Mouse (Mus musculus) frontal cortex, postnatal 10 days (tissue): ENCODE data around the gene Gm21425.
"Not testable (repeated sequence)": the region's sequence is repeated elsewhere in the genome, so short reads cannot be mapped to it uniquely, and the experiment has no call there.

Source experiments
- DNase-seq, 2 experiments: peaks; one replicate each; pipeline ENCODE4 v3.0.0; 2022; ENCODE audit warnings: low spot score in 2 of 2, mixed read lengths in 1 of 2

The Gm21425 gene

GRCm38 (mm10) chrY:13161668-13162067, at the start of gene Gm21425:
TSS of gene Gm21425 (plus strand) at chrY:13161968.
- DNase-seq = not testable (repeated sequence)

DNA sequence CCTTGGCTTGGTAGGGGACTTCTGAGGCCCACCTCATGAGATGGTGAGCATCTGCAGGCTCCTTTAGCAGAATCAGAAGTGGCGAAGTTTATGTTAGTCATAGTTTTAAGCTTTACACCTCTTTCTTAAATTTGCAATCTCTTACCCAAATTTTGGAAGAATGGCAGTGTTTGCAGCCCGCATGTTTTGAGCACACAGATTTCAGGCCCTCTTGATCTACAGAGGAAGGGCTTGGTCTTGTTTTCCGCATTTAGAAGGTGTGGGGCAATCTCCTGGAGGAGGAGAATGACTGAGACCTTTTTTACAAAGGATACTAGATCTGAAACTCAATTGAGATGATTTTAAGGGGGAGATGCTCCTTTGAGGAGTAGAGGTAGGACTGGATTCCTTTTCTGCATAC, 28.4 kb upstream of the Gm21425 start, which contains the start of gene Gm21891:
TSS of gene Gm21891 (minus strand) at position 101 of the 400 bp plus-strand sequence.
- not testable (repeated sequence) for DNase-seq
